Mouse (Mus musculus) A20 (cell line): Measurements from ENCODE around the gene Cd4.

Source experiments
- DNase-seq: peaks from one replicate; pipeline ENCODE4 v3.0.0-alpha.2; 2011; ENCODE audit warnings: low read depth, low spot score

The Cd4 gene

DNA sequence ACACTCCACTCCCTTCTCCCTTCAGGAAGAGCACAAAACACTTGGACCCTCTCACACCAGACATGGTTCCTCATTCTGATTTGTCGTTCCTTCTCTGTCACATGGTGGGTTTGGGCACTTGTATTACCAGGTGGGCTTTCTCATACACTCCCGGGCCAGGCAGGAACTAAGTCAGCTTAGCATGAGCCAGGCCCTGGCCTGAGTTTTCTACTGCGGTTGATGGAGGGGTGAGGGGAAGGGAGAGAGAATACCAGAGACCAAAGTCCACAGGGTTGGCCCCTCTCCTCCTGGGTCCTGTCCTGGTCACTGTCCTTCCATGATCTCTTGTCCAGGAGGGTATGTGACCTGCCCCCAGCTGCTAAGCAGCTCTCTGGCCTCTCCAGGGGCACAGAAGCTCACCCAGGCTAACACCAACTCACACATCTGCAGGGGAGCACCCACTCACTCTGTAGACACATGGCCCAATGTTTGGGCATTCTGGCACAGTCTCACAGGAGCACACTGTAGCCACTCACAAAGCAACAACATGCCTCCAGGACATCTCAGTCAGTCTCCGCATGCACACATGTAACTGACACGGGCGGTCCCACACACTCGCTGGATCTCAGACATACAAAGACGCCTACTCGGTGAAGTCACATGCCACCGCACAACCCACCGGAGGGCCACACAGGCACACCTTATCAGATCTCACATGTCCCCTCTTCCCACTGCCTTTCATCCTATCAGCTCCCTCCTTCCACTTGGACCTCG is 28.1 kb upstream of the Cd4 start:
- DNase-seq: no peak

DNA sequence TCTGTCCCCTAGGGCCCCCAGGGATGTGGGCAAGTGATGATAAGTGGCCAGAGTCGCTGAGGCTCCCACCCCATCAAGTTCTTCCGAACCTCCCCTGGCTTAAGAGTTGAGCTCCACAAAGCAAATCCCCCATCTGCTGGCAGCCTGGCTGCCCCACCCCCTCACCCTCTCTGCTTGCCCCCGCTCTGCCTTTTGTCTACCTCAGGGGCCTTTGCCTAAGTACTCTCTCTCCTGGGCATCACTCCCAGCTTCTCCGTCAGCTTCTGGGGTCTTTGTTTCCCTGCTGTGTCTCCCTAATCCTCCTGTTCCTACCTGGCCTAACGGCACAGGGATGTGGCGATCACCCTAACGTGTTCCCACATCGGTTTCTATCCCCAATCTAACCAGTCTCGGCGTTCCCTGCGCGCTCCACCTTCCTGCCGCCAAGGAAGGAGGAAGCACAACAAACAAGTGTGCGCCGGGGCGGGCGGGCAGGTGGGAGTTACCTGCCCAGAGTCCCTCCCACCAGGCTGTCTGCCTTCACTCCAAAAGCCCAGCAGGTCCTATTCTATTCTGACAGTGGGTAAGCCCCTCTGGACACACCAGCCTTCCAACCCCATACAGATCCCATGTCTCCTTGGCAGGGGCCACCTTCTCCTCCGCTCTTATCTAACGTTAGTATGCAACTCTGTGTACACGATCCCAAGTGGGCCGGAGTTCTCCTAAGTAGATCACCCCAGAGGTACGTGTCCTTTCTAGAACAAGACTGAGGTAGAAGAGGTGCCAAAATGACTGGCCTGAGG is 27.3 kb upstream of the Cd4 start:
- no peak for DNase-seq

DNA sequence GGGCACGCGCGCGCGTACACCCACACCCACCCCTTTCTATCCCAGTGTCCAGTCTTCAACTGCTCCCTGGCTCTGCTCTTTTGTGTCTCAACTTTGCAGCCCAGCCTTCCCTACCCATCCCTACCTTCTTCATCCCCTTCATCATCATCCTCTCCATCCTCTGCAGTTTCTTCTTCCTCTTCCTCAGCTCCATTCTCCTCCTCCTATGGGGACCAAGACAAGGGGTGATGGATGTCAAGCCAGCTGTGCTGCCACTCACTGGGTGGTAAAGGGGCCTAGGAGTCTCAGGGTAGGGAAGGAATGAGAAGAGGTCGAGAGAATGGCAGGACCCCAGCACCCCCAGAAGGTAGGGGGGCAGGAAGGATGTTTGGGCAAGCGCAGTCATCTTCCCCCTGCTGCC is 26.5 kb upstream of the Cd4 start:
- DNase-seq: no peak

DNA sequence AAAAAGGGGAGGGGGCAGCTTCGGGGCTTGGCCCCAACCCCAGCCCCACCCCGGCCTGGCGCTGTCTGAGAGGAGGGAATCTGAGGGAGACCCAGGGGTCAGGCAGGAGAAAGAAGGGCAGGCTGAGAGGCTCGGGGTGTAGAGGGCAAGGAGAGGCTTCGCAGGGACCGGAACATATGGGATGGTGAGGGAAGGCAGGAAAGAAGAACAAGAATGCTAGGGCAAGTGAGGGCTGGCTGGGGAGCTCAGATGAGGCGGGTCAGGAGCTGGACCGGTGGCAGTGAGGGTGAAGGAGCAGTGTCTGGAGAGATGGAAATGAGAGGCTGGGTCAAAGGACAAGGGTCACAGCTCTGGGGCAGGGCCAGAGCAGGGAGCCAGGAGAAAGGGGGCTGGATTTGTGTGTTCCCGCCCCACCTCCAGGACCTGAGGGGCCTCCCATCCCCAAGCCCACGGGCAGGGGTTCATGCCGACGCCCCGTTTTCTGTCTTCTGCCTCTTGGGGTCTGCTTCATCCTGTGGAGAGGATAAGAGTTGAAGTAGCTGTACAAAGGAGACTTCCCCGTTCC is 25.8 kb upstream of the Cd4 start:
- DNase-seq: no peak

DNA sequence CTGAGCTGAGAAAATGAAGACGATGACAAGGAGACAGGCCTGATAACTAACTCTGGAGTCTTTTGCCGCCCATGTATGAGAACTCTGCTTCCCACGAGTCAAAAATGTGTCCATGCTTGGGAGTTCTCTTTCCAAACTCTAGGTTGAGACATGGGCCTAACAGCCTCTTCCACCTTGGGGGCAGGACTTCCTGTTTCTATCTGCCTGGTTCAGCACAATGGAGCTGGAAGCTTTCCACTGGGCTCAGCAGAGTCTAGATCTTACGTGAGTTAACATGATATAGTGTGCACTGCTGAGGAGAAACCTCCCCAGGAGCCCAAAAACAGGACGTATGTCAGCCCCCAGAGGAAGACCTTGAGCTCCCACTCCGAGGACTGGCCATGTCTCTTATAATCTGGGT is 25.2 kb upstream of the Cd4 start:
- no peak for DNase-seq

DNA sequence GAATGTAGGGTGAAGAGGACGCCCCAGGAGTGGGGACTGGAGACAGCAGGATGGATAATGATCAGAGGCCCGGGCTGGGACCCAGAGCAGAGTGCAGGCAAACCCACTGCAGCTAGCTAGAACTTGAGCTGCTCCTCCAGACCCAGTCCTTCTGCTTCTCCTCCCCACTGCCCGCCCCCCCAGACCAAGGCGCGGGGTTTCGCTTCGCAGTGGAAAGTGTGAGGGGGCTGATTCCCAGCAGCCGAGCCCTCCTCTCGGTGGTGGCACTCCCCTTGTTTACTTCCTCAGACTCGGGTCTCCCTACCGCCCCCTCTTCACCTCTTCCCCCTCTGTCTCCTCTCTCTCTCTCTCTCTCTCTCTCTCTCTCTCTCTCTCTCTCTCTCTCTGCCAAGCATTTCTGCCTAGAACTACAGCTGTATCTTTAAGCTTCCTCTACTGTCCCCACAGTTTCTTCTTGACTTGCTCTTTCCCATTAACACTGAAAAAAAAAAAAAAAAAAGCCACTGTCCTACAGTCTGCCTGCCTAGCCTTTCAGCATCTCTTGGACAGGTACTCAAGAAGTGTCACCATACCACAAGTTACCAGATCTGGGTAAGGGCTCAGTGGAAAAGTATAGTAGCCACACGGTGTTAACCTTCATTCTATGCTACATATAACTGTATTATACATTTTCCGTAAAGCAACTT is 23.7 kb upstream of the Cd4 start, which contains the start of gene Lag3:
Gene Lag3, minus strand, starts transcription at position 173 of the 686 bp plus-strand sequence.
- DNase-seq: no peak

DNA sequence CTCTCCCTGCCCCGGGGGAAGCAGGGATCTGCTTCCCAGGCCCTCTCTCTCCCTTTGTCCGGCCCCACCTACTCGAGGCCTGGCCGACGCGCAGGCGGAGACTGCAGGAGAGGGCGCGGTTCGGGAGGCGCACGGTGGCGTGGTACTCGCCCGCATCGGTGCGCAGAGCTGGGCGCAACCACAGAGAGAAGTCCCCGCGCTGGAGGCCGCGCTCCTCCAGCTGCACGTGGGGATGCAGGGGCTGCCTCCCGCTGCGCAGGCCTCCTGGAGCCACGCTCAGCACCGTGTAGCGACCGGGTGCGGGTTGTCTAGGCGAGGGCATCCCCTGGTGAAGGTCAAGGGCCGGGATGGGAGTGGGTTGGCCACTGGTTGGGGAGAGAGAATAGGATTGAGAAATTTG is 22.0 kb upstream of the Cd4 start:
- no peak for DNase-seq

DNA sequence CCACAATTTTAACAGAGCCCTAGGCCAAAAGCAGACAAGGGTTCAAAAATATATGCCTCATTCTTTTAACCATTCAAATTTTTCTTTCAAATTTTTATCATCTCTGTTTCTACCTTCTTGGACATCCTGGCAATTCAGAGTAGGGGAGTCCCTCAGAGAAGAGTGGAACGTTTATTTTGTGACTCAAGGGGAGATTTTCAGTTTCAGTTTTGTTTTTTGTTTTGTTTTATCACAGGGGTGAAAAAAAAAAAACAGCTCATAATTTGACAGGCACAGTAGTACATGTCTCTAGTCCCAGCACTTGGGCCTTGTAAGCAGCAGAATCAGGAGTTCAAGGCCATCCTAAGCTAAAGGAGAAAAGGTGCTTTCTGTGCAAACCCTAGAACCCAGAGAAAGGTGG is 19.7 kb upstream of the Cd4 start:
- peak; percentile 52 for DNase-seq

DNA sequence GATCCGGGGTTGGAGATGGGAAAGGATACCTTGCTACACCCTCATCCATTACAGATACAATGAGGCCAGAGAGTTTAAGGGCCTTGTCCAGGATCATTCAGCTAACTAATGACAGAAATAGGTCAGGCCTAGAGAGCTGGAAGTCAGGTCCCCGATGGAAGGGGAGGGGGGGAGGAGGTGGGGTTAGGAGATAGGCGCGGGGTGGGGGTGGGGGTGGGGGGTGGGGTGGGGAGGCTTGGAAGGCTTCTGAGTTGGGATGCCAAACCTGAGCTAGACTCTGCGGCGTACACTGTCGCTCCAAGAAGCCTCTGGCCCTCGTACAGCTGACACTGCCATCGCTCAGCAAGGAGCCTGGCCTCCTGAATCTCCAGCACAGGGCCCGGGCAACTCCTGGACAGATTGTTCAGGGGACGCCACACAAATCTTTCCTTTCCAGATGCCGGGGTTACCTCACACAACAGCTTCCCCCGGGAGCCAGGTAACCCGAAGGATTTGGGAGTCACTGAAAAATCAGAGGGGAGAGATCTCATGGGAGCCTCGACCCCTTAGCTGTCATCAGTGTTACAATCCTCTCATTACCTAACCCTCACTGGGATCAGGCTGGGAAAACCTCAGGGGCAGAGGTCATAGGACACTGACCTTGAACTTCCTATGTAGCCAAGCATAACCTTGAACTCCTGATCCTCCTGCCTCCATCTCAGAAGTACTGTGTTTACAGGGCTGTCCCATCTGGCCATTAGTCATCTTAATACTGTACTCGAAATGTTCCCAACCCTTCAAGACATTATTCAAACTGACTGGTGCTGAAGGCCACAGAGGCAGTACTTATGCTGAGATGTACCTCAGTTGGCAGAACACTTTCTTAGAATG is 17.2 kb upstream of the Cd4 start:
- DNase-seq: no peak

DNA sequence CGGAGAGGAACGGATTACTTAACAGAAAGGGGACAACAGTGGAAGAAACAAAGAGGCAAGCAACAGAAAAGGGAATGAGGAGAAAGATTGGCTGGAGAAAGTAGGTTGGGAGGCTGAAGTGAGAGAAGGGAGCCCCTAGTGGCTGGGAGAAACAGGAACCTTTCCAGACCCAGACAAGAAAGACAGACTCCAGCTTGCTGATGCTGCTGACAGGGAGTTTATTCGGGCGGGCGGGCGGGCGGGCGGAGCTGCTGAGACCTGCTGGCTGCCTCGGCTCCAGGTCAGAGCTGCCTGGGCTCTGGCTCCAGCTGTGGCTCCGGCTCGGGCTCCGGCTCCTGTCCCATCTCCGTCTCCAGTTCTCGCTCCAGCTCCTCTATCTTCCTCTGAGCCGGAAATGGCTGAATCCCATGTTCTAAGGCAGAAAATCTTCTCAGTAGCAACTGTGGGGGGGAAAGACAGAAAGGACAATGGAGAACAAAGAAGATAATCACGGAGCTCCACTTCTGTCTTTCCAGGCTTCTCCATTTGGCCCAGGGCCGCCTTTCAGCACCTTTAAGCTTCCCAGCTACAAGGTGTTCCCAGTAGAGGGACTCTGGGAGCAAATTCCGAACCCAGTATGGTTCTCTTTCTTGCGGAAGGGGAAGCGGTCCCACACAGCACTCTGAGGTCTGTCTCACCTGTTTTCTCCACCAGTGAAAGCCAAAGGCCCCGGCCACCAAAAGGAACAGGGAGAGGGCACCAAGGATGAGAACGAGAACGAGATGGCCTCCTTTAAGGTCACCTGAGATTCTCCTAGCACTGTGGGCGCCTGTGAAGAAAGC is 16.4 kb upstream of the Cd4 start:
- no peak for DNase-seq

DNA sequence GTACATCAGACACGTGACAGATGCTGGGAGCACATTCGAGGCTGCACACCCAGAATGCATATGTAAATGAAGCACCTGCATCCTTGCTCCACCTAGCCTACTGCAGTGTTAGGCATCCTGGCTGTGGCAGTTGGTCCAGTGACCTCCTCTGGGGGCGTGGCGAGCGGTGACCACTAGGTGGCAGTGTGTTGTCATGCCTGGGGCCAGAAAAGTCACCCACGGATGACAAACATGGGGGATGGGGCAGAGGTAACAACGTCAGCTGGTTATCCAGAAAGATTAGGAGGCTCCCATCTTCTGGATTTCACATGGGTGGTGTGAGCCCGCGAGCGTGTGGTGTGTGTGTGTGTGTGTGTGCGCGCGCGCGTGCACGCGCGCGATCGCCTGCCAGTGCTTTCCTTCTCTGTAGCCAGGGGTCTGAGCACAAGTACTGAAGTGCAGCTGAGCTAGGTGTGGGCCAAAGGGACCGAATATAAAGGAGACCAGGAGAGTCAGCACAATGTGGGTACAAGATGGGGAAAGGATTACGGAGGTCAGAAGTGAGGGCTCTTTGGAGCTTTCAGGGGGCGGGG is 15.6 kb upstream of the Cd4 start:
- peak; percentile 96 for DNase-seq

DNA sequence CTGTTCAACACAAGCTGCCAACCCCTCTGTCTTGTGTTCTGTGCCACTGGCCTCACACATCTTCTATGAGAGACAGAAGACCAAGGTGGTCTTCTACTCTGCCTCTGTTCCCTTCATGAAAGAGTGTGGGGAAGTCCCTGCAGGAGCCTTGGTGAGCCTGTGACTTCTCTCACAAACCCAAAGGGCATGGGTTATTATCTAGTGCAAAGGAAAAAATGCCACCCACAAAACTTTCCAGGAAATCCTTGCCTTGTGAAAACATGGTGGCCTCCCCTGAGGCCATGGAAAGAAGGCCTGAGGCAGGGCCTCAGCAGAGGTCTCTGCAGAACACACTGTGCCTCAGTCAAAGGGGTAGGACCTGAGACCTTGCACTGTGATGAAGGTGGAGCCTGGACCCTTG is 13.8 kb upstream of the Cd4 start:
- DNase-seq: no peak

DNA sequence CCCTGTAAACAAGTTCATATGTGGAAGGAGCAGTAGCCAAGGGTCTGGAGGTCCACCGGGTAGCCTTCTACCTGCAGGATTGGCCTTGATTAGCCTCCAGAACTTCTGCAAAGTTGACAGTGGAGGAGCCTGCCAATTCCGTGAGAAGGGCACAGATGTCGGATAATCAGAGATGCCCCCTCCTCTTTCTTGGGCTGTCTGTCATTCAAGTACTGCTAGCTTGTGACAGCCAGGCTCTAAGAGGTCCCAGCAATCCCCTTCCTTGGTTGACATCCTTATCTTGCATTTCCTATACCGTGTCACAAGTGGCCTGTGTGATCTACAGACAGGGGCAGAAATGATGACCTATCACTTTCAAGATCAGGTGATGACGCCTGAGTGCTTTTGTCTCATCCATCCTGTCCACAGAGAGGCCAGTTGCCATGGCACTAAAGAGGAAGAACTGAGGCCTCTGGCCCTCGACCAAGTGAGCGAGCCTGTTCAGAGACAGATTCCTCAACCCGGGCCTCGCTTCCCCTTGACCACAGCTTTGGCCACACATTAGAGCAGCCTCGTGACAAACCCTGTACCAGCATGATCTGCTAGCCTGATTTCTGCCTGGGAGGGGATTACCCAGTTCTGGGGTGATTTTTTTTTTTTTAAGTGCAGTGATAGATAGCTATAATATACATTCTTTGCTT is 12.9 kb upstream of the Cd4 start:
- DNase-seq: peak; percentile 61

DNA sequence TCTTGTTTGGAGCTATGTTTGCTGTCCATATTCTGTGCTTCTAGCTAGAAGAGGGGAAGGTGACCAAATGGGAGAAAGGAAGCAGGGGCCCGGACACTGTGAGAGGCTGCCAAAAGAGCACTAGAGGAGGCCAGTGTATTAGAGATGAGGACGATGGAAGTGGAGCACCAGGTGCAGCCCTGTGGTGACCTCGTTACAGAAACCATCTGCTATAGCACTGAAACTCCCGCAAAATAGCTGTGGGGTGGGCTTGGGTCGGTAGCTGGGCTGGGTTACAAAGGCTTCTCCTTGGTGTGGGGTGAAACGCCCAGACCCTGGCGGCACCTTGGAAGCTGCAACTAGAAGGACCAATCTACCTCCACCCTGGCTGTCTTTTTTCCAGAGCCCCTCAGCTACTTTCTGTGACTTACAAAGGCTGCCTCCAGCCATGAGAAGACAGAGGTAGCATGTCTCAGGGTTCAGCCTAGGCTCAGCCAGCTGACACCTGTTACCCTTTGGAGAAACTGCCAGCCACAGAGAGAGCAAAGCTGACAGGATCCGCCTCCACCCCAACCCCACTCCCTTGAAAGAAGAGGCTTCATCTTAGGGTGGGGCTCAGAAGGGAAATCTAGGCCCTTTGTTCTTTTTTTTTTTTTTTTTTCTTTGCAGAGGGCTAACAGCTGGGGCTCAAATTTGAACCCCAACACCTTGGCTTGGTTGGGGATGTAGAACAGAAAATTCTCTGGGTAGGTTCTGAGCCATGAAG is 12.2 kb upstream of the Cd4 start:
- peak; percentile 82 for DNase-seq

DNA sequence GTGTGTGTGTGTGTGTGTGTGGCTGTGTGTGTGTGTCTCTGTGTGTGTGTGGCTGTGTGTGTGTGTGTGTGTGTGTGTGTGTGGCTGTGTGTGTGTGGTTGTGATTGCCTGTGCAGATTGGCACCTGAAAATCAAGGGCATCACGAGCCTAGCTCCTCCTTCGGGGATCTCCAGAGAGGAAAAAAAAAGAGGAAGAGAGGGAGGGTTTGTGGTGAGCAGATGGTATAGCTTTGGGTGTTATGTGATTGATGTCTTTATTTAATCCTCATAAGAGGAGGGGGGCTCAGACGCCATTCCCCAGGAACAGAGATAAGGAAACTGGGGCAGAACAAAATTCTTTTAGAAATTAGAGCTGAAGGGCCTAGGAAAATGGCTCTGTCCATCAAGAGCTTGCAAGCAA is 10.3 kb upstream of the Cd4 start:
- peak; percentile 73 for DNase-seq

DNA sequence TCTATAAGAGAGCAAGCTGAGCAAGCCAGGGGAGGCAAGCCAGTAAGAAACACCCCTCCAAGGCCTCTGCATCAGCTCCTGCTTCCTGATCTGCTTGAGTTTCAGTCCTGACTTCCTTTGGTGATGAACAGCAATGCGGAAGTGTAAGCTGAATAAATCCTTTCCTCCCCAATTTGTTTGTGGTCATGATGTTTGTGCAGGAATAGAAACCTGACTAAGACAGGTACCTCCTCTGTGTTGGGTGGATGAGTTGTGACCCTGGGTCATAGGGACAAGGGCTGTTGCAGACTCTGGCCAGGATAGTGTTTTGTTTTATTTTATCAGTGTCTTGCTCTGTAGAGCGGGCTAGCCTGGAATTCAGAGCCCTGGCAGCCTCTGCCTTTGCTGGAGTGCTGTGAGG is 6.1 kb upstream of the Cd4 start:
- peak; percentile 72 for DNase-seq

DNA sequence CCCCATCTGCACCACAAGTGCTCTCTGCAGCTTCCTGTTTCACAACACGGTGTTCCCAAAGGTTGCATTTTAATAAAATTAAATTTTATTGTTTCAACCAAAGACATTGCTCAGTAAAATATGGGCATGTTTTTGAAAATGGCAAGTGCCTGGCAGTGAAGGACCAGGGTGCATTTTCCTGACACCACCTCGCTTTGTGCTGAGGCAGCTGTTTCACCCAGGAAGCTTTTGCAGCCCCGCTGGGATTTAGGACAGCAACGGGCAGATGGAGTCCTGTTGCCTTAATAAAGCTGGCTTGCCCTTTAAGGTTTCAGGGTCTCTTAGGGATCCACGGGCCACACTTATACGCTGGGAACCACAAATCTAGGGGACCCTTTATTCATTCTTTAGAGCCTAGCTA is 3.0 kb upstream of the Cd4 start:
- DNase-seq: no peak

DNA sequence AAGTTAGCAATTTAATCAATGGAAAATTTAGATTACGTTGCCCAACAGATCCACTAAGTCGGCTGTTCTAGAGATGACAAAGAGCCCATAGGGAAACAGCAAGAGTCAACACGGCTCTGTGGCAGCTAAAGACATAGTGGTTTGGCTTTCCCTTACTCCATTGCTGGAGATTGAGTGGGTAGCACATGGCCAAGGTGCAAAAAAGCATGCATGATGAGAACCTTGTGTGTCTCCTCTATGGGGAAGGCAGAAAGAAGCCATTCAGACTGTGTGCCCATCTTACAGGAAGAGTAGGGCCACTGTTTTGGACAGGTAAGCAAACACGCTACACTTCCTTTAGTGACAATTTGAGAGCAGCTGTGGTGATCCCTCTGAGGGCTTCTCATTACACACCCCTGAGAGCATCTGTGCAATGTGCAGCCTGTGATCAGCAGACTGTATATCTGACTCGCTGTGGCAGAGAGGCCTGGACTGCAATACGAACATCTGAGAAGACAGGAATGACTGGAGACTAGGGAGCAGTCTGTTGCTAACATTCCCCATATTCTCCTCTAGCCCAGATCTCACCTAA is 619 bp upstream of the Cd4 start:
- DNase-seq: no peak
